Mouse (Mus musculus) left cerebral cortex, postnatal 36 days (tissue): ENCODE results near the gene Tfam. TPM values are rescaled to one million over a fixed set of nuclear protein-coding genes. Genes with fewer than 3 reads are reported as not detected.

Experiments
- DNase-seq, 2 experiments: peaks; one replicate each; pipeline ENCODE4 v3.0.0; 2021 to 2022; ENCODE audit warnings: low spot score in 2 of 2, mixed read lengths in 1 of 2
- intact Hi-C: fragments of 180-260 bp; cut with DNase I; formaldehyde crosslinking; loops from one replicate; pipeline ENCODE4 v1.15.1; 2025
- total RNA-seq, 2 experiments: library from RNA; stranded (reverse); gene quantifications; 2 replicates each; pipeline ENCODE4 v1.2.3; 2021

Tfam gene
- total RNA-seq, 2 experiments from 2014 or later: 31.4 to 32.9 TPM

DNA sequence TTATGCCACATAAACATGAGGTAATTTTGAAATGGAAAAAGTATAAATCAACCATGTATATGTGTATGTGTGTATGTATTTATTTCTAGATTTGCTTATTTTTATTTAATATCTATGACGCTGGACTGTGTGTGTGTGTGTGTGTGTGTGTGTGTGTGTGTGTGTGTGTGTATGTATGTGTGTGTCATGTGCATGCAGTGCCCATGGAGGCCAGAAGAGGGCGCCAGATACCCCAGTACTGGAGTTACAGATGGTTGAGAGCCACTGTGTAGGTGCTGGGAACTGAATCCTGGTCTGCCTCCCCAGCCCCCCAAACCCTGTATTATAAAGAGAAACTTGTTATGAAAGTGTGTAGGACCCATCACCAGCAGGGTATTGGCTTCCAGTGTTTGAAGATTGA, 58.0 kb downstream of the Tfam start:
- no peak for DNase-seq
- intact Hi-C loops: no loop called here

DNA sequence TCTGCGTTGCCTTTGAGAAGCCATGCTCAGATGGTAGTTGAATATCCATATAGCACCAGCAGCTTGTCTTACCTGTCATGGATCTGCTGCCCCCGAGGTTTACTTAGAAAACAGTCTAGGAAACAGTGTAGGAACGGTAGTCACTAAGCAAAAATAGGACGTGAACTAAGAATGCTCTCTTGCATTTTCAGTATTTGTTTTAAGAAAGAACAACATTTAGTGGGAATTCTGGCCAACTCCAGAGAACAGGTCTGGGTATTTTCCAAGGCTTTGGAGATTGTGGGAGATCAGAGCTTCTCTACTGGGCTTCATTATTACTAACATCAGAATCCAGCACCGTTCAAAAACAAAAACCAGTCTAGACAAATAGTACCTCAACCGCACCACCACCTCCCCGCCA, 60.9 kb downstream of the Tfam start:
- DNase-seq: no peak
- intact Hi-C loops: no loop called here

DNA sequence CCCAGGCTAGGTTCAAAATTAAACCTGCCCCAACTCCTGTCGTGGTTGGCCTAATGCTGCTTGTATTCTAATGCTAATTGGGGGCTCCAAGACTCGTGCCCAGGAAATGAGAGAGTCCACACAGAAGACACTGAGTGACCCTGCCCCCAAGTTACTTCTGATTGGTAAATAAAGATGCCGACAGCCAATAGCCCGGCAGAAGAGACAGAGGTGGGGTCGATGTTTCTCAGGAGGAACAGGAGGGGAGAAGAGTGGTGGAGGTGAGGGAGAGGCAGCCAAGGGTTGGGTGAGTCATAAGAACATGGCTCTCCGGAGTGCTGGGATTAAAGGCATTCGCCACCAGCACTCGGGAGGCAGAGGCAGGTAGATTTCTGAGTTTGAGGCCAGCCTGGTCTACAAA, 61.7 kb downstream of the Tfam start:
- intact Hi-C loops: no loop called here
- DNase-seq: no peak

Other genes starting within 250 kb of the Tfam start
- 1 to 10 TPM; 4.2 to 5.6 TPM for gene Bicc1, start 78.6 kb downstream of the Tfam start, total RNA-seq
- gene Ube2d1, start 47.0 kb upstream of the Tfam start, total RNA-seq: 10 to 100 TPM; 49.9 to 51.8 TPM
- 100 to 1,000 TPM; 120 to 139 TPM for gene Cisd1, start 106.7 kb upstream of the Tfam start, total RNA-seq
- gene Ipmk, start 109.5 kb upstream of the Tfam start, total RNA-seq: 10 to 100 TPM; 29.7 to 30.3 TPM